ENCODE assay signal across 8 mouse cellular contexts in the genomic region with DNA sequence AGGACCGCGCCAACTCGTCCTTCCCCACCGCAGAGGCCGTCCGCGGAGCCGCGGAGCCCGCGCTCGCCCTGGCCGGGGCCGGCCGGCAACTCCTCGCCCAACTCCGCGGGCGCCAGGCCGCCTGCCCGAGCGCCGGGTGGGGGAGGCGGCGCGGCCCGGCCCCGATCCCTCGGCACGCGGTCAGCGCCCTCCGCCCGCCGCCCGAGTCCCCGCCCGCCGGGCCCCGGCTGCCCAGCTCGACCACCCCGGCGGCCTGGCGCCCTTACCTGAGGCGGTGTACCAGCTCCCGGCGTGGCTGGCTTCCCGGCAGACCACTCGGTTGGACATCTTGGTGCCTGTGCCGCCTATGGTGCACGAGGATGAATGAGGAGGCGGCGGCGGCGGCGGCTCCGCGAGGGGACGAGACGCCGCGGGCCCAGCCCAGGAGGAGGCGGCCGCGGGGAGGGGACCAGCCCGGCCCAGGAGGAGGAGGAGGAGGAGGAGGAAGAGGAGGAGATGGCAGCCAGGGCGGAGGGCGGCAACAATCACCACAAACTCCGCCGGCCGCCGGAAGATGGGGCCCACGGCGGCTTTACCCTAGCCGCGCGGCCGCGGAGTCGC. TPM values are rescaled to one million over a fixed set of nuclear protein-coding genes. Genes with fewer than 3 reads are reported as not detected.
DNase-seq lines count a peak whose midpoint lies in the region; ATAC-seq and TF ChIP-seq lines count a peak whose summit lies in the region.

No protein-coding gene starts in this region.

- no peaks in the 10 kb centered on the region for H3K27me3 ChIP-seq in embryonic facial prominence, embryonic 12.5 days
- H3K27me3 ChIP-seq in heart, adult 2 months (ENCODE audit: control insufficient read depth, insufficient read depth, low read length) = no peaks in the 10 kb centered on the region
- H3K27me3 ChIP-seq in limb, embryonic 14.5 days (ENCODE audit: control insufficient read depth, insufficient read depth, low read length) = no peaks in the 10 kb centered on the region
- H3K27me3 ChIP-seq in midbrain, embryonic 15.5 days (replicated peaks) = no peaks in the 10 kb centered on the region
- no peaks in the 10 kb centered on the region for H3K27me3 ChIP-seq in spleen, adult 2 months (ENCODE audit: control insufficient read depth, insufficient read depth, low read length)

- H3K4me2 ChIP-seq in embryonic facial prominence, embryonic 12.5 days (replicated peaks) = peak overlapping the region; percentile 71
- H3K4me2 ChIP-seq in limb, embryonic 14.5 days (replicated peaks; ENCODE audit: low read depth, low read length, severe bottlenecking) = peak overlapping the region; percentile 82
- H3K4me2 ChIP-seq in midbrain, embryonic 15.5 days = peak overlapping the region; percentile 82

- H3K4me3 ChIP-seq in embryonic facial prominence, embryonic 12.5 days = peak overlapping the region; percentile 93
- peak overlapping the region; percentile 91 for H3K4me3 ChIP-seq in heart, adult 2 months
- H3K4me3 ChIP-seq in limb, embryonic 14.5 days (replicated peaks; ENCODE audit: low read length) = peak overlapping the region; percentile 85
- H3K4me3 ChIP-seq in midbrain, embryonic 15.5 days = peak overlapping the region; percentile 89
- peak overlapping the region; percentile 100 for H3K4me3 ChIP-seq in spleen, adult 2 months (ENCODE audit: extremely low read depth, insufficient read depth, insufficient read length)

- WGBS in embryonic facial prominence, embryonic 12.5 days = under 1% methylated on average over 61 of the region's 80 CpGs
- under 1% methylated on average over 54 of the region's 80 CpGs for WGBS in heart, adult 2 months
- 0% methylated on average over 10 of the region's 80 CpGs for WGBS in limb, embryonic 14.5 days
- WGBS in midbrain, embryonic 15.5 days = under 1% methylated on average over 75 of the region's 80 CpGs
- WGBS in spleen, adult 2 months = 1% methylated on average over 63 of the region's 80 CpGs

- intact Hi-C loops in heart, adult 2 months (cut with DNase I) = loop anchor here (1.0 to 10.0 kb wide), 6 partner anchors 22 to 360 kb away; a partner anchor contains a TSS

- peaks cover 3% of the 10 kb centered on the region for H3K79me2 ChIP-seq in heart, adult 2 months (replicated peaks; ENCODE audit: control insufficient read depth, insufficient read depth, low read length)

- DNase-seq in layer of hippocampus, adult 11-12 months (ENCODE audit: low spot score) = peak; percentile 78
- no peak for DNase-seq in layer of hippocampus, adult 9-10 months (ENCODE audit: low spot score)
- peak; percentile 89 to 93 for DNase-seq in heart, adult 2 months
- peak; percentile 83 to 86 for DNase-seq in kidney, adult 8-10 months
- peak; percentile 81 for DNase-seq in limb, embryonic 14.5 days (ENCODE audit: low spot score)
- DNase-seq in spleen, adult 2 months (ENCODE audit: low read depth in 1 of 2, low spot score in 2 of 2) = peak; percentile 34 to 82

- H3K9ac ChIP-seq in embryonic facial prominence, embryonic 12.5 days = peak overlapping the region; percentile 96
- peak overlapping the region; percentile 97 for H3K9ac ChIP-seq in heart, adult 2 months (ENCODE audit: low read depth, low read length)
- H3K9ac ChIP-seq in limb, embryonic 14.5 days (ENCODE audit: low read depth, low read length, severe bottlenecking) = peak overlapping the region; percentile 90
- peak overlapping the region; percentile 84 for H3K9ac ChIP-seq in midbrain, embryonic 15.5 days

- peak; percentile 81 for ATAC-seq in embryonic facial prominence, embryonic 12.5 days (ENCODE audit: insufficient number of reproducible peaks, insufficient read depth, low FRiP score, low TSS enrichment)
- ATAC-seq in limb, embryonic 14.5 days (ENCODE audit: low FRiP score, low read depth) = peak; percentile 80
- peak; percentile 80 for ATAC-seq in midbrain, embryonic 15.5 days (replicated peaks)

- no peak; the same call in 1 of the 2 replicates for TF ChIP-seq POLR2A in heart, adult 2 months (IDR thresholded peaks at IDR 0.05; ENCODE audit: insufficient read depth, low read depth, low read length)
- no peak for TF ChIP-seq POLR2A in limb, embryonic 14.5 days (IDR thresholded peaks at IDR 0.05; ENCODE audit: borderline replicate concordance, extremely low read depth, insufficient read depth, insufficient read length)
- no peak for TF ChIP-seq POLR2A in spleen, adult 2 months (IDR thresholded peaks at IDR 0.05; ENCODE audit: low read depth, low read length)

- H3K36me3 ChIP-seq in embryonic facial prominence, embryonic 12.5 days = 0 out of 2 replicates have a peak, but pooled peaks cover 6% of the 10 kb centered on the region
- H3K36me3 ChIP-seq in heart, adult 2 months (ENCODE audit: control insufficient read depth, insufficient read depth, low read length) = peaks cover 5% of the 10 kb centered on the region
- H3K36me3 ChIP-seq in limb, embryonic 14.5 days (ENCODE audit: control insufficient read depth, insufficient read depth, low read length) = peaks cover 12% of the 10 kb centered on the region
- H3K36me3 ChIP-seq in midbrain, embryonic 15.5 days (replicated peaks) = no peaks in the 10 kb centered on the region
- H3K36me3 ChIP-seq in spleen, adult 2 months (ENCODE audit: control insufficient read depth, insufficient read depth, low read length) = peaks cover 1% of the 10 kb centered on the region; the same call in 1 of the 2 replicates

- H3K9me3 ChIP-seq in embryonic facial prominence, embryonic 12.5 days = no peaks in the 10 kb centered on the region
- H3K9me3 ChIP-seq in limb, embryonic 14.5 days (ENCODE audit: control insufficient read depth, low read length) = no peaks in the 10 kb centered on the region
- no peaks in the 10 kb centered on the region for H3K9me3 ChIP-seq in midbrain, embryonic 15.5 days

- H3K4me1 ChIP-seq in embryonic facial prominence, embryonic 12.5 days = peaks cover 13% of the 10 kb centered on the region
- peaks cover 1% of the 10 kb centered on the region for H3K4me1 ChIP-seq in heart, adult 2 months (ENCODE audit: control insufficient read depth, insufficient read depth, low read length)
- H3K4me1 ChIP-seq in limb, embryonic 14.5 days (ENCODE audit: control insufficient read depth, insufficient read depth, low read length) = peaks cover 18% of the 10 kb centered on the region
- peaks cover 24% of the 10 kb centered on the region for H3K4me1 ChIP-seq in midbrain, embryonic 15.5 days
- no peaks in the 10 kb centered on the region; the same call in none of the 2 replicates for H3K4me1 ChIP-seq in spleen, adult 2 months (ENCODE audit: control insufficient read depth, insufficient read depth, insufficient read length)

- TF ChIP-seq EP300 in heart, adult 2 months (IDR thresholded peaks at IDR 0.05; ENCODE audit: insufficient read depth, low read depth, low read length) = no peak

- 0 out of 2 replicates have a peak, but pooled peaks have one; percentile 4 for TF ChIP-seq CTCF in heart, adult 2 months (IDR thresholded peaks at IDR 0.05)
- TF ChIP-seq CTCF in spleen, adult 2 months (IDR thresholded peaks at IDR 0.05; ENCODE audit: extremely low read depth, insufficient read depth, insufficient read length, insufficient replicate concordance) = no peak

- peak overlapping the region; percentile 99 for H3K27ac ChIP-seq in embryonic facial prominence, embryonic 12.5 days
- peak overlapping the region; percentile 83 for H3K27ac ChIP-seq in heart, adult 2 months
- peak overlapping the region; percentile 98 for H3K27ac ChIP-seq in limb, embryonic 14.5 days (replicated peaks; ENCODE audit: low read depth, low read length)
- H3K27ac ChIP-seq in midbrain, embryonic 15.5 days = peak overlapping the region; percentile 98
- H3K27ac ChIP-seq in spleen, adult 2 months (ENCODE audit: insufficient read depth, low read length) = peak overlapping the region; percentile 86

RNA-seq across cellular contexts. Expression of a gene that starts 0.8 kb away (rescaled TPM):
- polyA plus RNA-seq in embryonic facial prominence, embryonic 12.5 days (2016; fragmentation: Nextera tagmentation; extraction: Ambion mirVana) = 77.9 and 83.7 TPM in 2 replicates
- total RNA-seq in heart, adult 2 months (2021) = 10 to 100 TPM; 56.7 to 66.7 TPM
- 70.8 and 77.6 TPM in 2 replicates for polyA plus RNA-seq in heart, adult 2 months (2012; rRNA removed)
- polyA plus RNA-seq in limb, embryonic 14.5 days (2012; rRNA removed) = 73.6 and 75.0 TPM in 2 replicates
- 97.1 and 98.9 TPM in 2 replicates for polyA plus RNA-seq in limb, embryonic 14.5 days (2014; fragmentation: Nextera tagmentation; extraction: Ambion mirVana)
- polyA plus RNA-seq in midbrain, embryonic 15.5 days (2015; fragmentation: Nextera tagmentation; extraction: Ambion mirVana) = 51.3 and 57.8 TPM in 2 replicates
- 30.7 and 35.4 TPM in 2 replicates for polyA plus RNA-seq in spleen, adult 2 months (2012; rRNA removed)

RNA-seq across cellular contexts. Expression of a gene that starts 29.2 kb away (rescaled TPM):
- 233 and 238 TPM in 2 replicates for polyA plus RNA-seq in embryonic facial prominence, embryonic 12.5 days (2016; fragmentation: Nextera tagmentation; extraction: Ambion mirVana)
- total RNA-seq in heart, adult 2 months (2021) = 10 to 100 TPM; 39.5 to 47.3 TPM
- polyA plus RNA-seq in heart, adult 2 months (2012; rRNA removed) = 34.6 and 47.3 TPM in 2 replicates
- 99.4 and 130 TPM in 2 replicates for polyA plus RNA-seq in limb, embryonic 14.5 days (2012; rRNA removed)
- polyA plus RNA-seq in limb, embryonic 14.5 days (2014; fragmentation: Nextera tagmentation; extraction: Ambion mirVana) = 184 and 204 TPM in 2 replicates
- polyA plus RNA-seq in midbrain, embryonic 15.5 days (2015; fragmentation: Nextera tagmentation; extraction: Ambion mirVana) = 182 and 191 TPM in 2 replicates
- polyA plus RNA-seq in spleen, adult 2 months (2012; rRNA removed) = 14.1 and 14.5 TPM in 2 replicates

RNA-seq across cellular contexts. Expression of a gene that starts 44.3 kb away (rescaled TPM):
- 28.9 and 34.5 TPM in 2 replicates for polyA plus RNA-seq in embryonic facial prominence, embryonic 12.5 days (2016; fragmentation: Nextera tagmentation; extraction: Ambion mirVana)
- total RNA-seq in heart, adult 2 months (2021) = 10 to 100 TPM; 29.2 to 33.5 TPM
- polyA plus RNA-seq in heart, adult 2 months (2012; rRNA removed) = 4.2 and 8.3 TPM in 2 replicates
- polyA plus RNA-seq in limb, embryonic 14.5 days (2012; rRNA removed) = 23.7 and 24.0 TPM in 2 replicates
- polyA plus RNA-seq in limb, embryonic 14.5 days (2014; fragmentation: Nextera tagmentation; extraction: Ambion mirVana) = 28.3 and 32.4 TPM in 2 replicates
- 37.6 and 38.4 TPM in 2 replicates for polyA plus RNA-seq in midbrain, embryonic 15.5 days (2015; fragmentation: Nextera tagmentation; extraction: Ambion mirVana)
- polyA plus RNA-seq in spleen, adult 2 months (2012; rRNA removed) = 3.0 and 4.7 TPM in 2 replicates
